Mouse (Mus musculus): ENCODE measurements around the gene Slc30a2.
"Not testable (repeated sequence)": the region's sequence is repeated elsewhere in the genome, so short reads cannot be mapped to it uniquely, and the experiment has no call there.

Slc30a2 gene

GRCm38 (mm10) chr4:134321524-134321923 lies 21.5 kb upstream of the Slc30a2 start:
- DNase-seq (ENCODE audit: low read depth, low spot score), result peak; percentile 76

GRCm38 (mm10) chr4:134324655-134325054 lies 18.3 kb upstream of the Slc30a2 start:
- DNase-seq (ENCODE audit: low read depth, low spot score), result no peak

DNA sequence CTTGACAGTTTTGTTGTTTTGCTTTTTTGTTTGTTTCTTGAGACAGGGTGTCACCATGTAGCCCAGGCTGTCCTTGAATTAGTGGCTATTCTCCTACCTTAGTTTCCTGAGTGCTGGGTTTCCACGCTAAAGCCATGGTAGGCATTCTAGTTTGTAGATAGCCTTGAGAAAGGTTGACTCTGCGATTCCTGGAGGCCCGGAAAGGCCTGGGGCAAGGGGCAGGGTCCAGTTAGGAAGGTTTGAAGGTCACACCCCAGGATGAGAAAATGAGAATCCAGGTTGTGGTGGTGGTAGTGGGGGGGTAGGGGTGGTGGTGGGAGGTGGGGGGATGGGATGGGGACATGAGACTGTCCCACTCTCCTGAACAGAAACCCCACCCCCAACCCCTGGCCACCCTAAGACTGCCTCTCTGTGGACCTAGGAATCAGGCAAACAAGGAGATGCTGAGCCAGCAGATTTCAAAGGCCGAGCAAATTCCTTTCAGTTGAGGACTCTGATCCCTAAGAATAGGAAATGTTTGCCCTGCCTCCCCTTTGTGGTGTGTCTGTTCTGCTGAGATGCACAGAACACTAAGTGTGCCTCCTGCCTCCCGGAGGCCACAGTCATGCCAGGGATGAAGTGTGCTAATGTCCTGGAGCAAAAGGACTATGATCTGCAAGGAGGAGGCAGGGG lies 16.0 kb upstream of the Slc30a2 start:
- DNase-seq (ENCODE audit: low read depth, low spot score), result peak; percentile 89

DNA sequence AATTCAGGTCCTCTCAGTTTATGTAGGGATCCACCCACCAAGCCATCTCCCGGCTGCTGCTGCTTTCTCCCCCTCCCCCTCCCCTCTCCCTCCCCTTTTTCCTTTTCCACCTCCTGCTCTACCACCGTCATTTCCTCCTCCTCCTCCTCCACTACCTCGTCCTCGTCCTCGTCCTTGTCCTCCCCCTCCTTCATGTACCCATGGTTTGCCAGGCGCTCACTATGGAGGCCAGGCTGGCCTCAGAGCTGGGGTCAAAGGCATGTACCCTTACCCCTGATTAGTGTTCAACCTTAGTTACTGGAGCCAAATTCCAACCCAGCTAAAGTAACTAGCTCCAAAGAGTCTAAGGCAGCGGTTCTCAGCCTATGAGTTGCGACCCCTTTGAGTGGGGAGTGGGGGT lies 14.8 kb upstream of the Slc30a2 start:
- DNase-seq (ENCODE audit: low read depth, low spot score), result no peak

DNA sequence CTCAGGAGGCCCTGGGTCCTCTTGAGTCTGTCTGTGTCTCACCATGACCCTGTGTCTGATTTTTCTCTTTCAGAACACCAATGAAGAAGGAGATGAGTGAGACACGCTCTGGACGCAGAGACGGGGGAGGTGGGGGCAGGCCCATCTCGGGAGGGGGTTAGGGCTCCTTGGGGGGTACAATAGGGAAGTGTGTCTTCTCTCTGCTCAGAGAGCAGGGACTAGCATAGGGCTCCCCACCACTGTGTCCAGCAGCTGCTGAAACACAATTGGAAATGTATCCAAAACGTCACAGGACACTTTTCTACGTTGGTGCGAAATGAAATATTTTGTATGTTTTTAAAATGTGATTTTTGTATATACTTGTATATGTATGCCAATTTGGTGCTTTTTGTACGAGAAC lies 14.1 kb upstream of the Slc30a2 start:
- no peak for DNase-seq (ENCODE audit: low read depth, low spot score)

DNA sequence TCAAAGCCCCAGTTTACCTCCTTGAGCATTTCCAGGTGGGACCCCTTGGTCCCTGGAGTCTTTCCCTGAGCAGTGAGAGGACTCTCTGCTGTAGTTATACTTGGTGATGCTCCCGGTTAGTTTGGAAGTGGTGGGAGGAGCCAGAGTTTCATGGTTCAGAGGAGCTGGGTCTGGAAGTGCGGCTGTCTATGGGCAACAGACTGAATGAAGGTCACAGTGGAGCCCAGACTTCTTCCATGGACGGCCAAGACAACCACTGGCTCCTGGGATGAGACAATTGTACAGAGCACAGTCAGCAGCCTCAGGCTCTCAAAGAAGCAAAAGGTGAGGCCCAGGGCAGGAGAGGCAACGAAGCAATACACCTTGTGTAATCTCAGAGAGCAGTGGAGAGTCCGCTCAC lies 12.7 kb upstream of the Slc30a2 start:
- DNase-seq (ENCODE audit: low read depth, low spot score), result peak; percentile 30

- DNase-seq (ENCODE audit: low read depth, low spot score), result not testable (repeated sequence)
These were observed 1.8 kb upstream of the Slc30a2 start for GRCm38 (mm10) chr4:134341231-134341630.

GRCm38 (mm10) chr4:134342213-134342779 lies 685 bp upstream of the Slc30a2 start:
- DNase-seq (ENCODE audit: low read depth, low spot score), result peak; percentile 65

DNA sequence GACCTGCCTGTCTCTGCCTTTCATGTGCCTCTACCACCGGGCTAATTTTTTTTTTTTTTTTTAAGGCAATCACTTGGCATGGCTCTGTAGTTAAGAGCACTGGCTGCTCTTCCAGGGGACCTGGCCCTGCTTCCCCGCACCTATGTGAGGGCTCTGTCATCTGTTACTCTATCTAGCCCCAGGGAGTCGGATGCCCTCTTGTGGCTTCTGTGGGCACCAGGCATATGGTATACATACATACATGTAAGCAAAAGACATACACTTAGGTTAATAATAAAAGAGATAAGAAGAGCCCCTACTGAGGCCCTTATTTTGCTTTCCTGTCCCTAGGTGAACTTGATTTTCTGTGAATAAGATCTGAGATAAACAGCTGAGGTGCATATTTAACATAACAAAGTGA lies 1.6 kb downstream of the Slc30a2 start:
- no peak for DNase-seq (ENCODE audit: low read depth, low spot score)

GRCm38 (mm10) chr4:134345802-134346201 lies 2.8 kb downstream of the Slc30a2 start:
- DNase-seq (ENCODE audit: low read depth, low spot score), result no peak

- DNase-seq (ENCODE audit: low read depth, low spot score), result no peak
These were observed 5.1 kb downstream of the Slc30a2 start for GRCm38 (mm10) chr4:134348078-134348477.

- no peak for DNase-seq (ENCODE audit: low read depth, low spot score)
These were observed 5.6 kb downstream of the Slc30a2 start for GRCm38 (mm10) chr4:134348545-134348944.

GRCm38 (mm10) chr4:134349829-134350228 lies 6.8 kb downstream of the Slc30a2 start:
- peak; percentile 76 for DNase-seq (ENCODE audit: low read depth, low spot score)

DNA sequence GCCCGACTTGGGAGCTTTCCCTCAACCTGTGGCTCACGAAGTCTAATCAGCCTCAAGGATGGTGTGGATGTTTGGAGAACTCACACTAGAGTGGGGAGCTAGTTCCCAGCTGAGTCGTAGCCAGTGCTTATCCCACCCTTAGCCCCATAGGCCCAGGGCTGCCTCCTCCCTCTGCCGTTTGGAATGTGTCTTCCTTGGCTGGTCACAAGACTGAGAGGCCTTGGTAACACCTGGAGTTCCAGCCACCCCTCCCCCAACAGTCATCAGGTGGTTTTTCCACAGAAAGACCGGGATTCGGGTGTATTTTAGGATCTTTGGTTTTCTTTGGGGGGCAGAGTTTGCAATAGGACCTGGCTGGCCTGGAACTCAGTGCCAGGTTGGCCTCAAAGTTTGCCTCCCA lies 7.7 kb downstream of the Slc30a2 start:
- peak; percentile 78 for DNase-seq (ENCODE audit: low read depth, low spot score)

GRCm38 (mm10) chr4:134351329-134352260 lies 8.6 kb downstream of the Slc30a2 start:
- DNase-seq (ENCODE audit: low read depth, low spot score), result peak; percentile 88

- DNase-seq (ENCODE audit: low read depth, low spot score), result no peak
These were observed 9.3 kb downstream of the Slc30a2 start for GRCm38 (mm10) chr4:134352261-134352707.

- DNase-seq (ENCODE audit: low read depth, low spot score), result peak; percentile 41
These were observed 9.9 kb downstream of the Slc30a2 start for GRCm38 (mm10) chr4:134352929-134353328.

DNA sequence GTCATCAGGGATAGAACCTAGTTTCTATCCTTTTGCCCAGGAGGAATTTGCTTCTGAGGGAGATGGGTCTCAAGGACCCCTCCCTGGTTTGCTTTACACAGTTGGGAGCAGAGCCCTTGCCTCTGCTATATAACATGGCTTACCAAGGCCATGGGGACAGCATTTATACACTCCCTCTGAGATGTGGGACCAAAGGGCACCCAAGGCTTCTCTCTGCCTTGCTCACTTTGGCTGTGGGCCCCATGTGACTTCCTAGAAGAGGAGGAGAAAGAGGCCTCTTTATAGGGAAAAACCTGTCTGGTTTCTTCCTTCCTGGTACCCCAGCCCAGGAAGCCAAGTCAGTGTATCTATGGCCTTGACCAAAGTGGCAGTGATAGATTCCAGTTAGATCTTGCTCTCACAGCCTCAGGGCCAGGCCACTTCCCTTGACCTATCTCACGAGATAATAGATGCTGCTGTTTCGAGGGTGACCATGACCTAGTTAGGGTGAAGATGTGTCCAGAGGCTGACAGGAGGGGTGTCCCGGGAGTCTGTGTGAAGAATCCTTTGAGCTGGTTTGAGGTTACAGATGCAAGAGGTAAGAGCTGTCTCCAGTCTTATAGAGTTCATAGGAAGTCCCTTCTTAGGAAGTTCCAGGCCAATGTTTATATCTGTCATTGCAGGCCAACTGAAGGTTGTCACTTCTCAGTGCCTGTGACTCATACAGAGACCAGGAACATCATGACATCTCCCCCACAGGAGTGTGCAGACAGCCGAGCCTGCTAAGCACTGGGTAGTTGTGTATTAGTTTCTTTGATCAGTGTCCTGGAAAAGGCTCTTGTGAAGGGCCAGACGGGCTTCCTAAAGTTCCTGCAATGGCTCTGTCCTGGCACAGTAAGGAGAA lies 10.8 kb downstream of the Slc30a2 start:
- no peak for DNase-seq (ENCODE audit: low read depth, low spot score)

DNA sequence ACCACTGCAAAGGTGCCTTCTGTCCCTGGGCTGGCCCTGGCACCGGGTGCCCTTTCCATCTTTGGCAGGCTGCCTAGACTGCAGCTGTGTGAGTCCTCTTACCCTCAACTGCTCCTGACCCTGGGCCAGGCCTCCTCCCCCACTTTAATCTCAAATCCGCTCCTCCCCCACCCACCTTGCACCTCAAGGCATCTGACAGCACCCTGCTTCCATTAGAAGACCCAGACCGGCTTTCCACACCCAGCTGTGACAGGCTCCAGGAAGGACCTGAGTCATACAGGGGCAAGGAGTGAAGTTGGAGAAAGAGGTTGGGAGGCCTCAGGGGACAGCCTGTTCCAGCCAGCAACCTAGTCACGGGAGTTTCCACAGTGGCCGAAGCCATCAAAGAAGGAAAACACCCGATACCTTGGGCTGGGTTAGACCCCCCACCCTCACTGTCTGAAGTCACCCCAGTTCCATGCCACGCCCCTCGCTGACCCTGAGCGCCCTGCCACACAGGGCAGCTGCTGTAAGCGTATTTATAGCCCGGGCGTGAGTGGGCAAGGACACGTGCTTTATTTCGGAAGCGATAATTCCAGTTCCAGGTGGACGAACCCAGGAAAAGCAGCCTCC lies 13.0 kb downstream of the Slc30a2 start:
- peak; percentile 29 for DNase-seq (ENCODE audit: low read depth, low spot score)

GRCm38 (mm10) chr4:134356591-134357460 lies 13.8 kb downstream of the Slc30a2 start:
- peak; percentile 84 for DNase-seq (ENCODE audit: low read depth, low spot score)

Data from ZHBTc4 (cell line).